Mouse (Mus musculus): Measurements from ENCODE around the gene Pnkd.

DNA sequence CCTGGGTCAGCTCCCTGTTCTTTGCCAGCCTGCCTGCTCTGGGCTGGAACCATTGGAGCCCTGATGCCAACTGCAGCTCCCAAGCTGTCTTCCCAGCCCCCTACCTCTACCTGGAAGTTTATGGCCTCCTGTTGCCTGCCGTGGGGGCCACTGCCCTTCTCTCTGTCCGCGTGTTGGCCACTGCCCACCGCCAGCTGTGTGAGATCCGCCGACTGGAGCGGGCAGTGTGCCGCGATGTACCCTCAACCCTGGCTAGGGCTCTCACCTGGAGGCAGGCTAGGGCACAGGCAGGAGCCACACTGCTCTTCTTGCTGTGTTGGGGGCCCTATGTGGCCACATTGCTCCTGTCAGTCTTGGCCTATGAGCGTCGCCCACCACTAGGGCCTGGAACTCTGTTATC, 5.7 kb upstream of the Pnkd start:
- TF ChIP-seq CTCF (IDR thresholded peaks at IDR 0.05; ENCODE audit: control insufficient read depth, insufficient read depth, insufficient read length) (no peak), MAX (IDR thresholded peaks at IDR 0.05) (no peak), USF1 (IDR thresholded peaks at IDR 0.05; ENCODE audit: low read depth) (no peak), CEBPB (IDR thresholded peaks at IDR 0.05; ENCODE audit: low read depth) (no peak), FOSL1 (IDR thresholded peaks at IDR 0.05; ENCODE audit: insufficient read depth, low read length, poor library complexity, severe bottlenecking) (no peak)

All from C2C12 (cell line).